Mouse (Mus musculus) c-Kit-positive CD71-positive TER-119-negative erythroid progenitor cells, embryonic 14.5 days (primary cell): Measurements from ENCODE around the gene Slirp.
A peak's percentile ranks its signal among the peaks of the same experiment; 100 is the strongest.
"Not testable (repeated sequence)": the region's sequence is repeated elsewhere in the genome, so short reads cannot be mapped to it uniquely, and the experiment has no call there.

Experiments
- DNase-seq: peaks from one replicate; pipeline ENCODE4 v3.0.0-alpha.2; 2013; ENCODE audit warnings: low read depth

Slirp gene

GRCm38 (mm10) chr12:87428885-87429284 is 14.8 kb upstream of the Slirp start:
- no peak for DNase-seq

DNA sequence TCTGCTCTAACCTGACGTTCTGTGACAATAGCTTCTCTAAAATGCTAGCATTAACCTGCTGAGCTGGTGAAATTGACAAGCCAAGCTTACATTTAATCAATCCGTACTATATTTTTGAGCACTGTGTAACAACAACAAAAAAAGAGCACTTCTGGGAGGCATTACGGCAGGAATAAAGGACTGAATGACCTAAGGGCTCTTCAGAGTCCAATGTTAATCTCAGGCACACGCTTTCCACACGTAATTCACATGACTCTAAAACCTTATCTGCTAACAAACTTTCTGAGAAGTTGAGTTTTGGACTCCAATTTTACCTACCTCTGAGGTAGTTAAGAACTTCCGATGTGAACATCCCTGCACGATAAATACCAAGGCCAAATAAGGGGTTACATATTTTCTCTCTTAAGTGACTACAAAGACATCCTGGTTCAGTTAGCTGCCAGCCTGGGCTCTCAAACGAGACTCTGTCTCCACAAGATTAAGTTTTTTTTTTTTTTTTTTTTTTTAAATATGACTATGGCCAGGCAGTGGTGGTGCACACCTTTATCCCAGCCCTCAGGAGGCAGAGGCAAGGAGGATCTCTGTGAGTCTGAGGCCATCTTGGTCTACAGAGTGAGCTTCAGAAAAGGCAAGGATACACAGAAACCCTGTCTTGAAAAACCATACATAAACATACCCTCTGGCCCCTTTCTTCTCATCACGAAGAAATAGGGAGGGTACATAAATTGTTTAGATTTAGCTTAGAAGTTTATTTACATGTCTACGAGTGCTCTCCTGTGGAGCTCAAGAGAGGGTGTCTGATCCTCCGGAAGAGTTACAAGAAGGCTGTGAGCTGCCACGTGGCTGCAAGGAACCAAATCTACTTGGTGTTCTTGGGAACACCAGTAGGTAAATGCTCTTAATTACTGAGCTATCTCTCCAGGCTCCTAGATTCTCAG is 1.2 kb upstream of the Slirp start:
- DNase-seq = peak; percentile 38

- peak; percentile 17 for DNase-seq
These were observed 489 bp upstream of the Slirp start for GRCm38 (mm10) chr12:87443115-87443699.

- peak; percentile 16 for DNase-seq
These were observed 515 bp downstream of the Slirp start for GRCm38 (mm10) chr12:87444211-87444610.

DNA sequence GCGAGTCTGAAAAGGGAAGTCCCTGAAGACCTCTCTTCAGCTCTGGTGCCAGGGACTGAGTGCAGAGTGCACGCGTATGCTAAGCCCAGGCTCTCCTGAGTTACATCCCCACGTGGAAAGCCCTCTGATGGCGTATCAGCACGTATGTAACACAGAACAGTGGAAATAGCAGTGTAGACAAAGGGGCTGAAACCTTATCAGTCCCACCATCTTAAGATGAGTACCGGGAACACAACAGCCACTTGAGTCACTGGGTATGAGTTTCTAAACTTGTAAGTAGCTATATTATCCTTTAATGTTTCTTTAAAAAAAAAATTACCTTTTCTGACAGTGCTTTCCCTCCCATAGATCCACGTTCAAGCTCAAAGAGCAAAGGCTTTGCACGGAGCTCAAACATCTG is 5.8 kb downstream of the Slirp start:
- DNase-seq = no peak

- DNase-seq = peak; percentile 62
These were observed 21.1 kb downstream of the Slirp start for GRCm38 (mm10) chr12:87464678-87465297.

DNA sequence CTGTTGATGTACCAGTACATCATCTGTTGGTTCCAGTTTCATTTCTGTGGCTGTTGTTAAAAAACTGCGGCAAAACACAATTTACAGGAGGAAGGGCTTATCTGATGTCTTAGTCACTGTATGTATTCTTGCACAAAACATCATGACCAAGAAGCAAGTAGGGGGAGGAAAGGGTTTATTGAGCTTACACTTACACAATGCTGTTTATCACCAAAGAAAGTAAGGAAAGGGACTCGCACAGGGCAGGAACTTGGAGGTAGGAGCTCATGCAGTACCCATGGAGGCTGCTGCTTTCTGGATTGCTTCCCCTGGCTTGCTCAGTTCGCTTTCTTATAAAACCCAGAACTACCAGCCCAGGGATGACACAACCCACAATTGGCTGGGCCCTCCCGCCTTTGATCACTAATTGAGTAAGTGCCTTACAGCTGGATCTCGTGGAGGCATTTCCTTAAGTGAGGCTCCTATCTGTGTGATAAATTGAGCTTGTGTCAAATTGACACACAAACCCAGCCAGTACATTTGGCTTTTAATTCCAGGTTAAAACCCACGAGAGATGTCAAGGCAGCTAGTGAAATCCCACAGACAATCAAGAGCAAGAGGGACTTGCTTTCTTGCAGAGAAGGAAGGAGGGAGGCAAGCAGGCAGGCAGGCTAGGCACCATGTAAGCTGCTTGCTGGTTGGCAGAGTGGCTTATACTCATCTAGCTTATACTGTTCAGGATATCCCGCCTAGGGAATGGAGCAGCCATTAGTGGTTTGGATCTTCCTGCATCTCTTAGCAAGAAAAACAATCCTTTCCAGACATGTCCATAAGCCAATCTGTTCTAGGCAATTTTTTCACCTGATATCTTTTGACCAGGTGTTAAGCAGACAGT is 26.8 kb downstream of the Slirp start:
- no peak for DNase-seq

GRCm38 (mm10) chr12:87471421-87471963 is 27.8 kb downstream of the Slirp start:
- peak; percentile 16 for DNase-seq

DNA sequence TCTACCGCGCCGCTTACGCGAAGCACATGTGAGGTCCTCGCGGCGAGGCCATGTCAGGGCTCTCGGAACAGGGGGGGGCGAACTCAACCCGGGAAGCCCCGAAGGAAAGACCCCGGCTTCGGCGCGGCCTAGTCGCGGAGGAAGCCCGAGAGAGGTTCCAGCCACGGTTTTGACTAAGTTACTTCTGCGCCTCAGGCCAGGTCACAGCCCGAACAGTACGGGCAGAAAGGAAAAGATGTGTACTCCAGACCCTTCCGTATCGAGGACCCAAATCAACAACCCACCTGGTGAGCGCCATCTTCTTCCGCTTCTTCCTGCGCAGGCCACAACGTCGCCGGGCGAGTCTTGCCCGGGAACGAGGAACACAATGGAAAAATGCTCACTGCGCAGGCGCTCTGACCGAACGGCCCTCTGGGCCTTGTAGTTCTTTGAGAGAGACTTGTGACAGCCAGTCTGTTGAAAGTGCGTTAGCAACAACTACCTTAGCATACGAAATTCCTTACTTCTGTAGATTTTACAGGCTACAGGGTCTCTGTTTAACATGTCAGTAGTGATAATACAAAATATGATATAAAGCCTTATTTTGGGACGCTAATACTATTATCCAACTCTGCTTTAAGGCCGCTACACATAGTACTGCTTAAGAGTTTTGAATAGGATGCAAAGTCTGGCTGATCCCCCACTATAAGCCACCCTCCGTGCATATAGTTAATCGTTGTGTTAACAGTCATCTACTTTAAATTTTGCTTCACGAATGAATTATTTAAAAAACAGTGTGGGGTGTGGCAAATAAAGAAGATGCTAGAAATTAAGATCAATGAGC is 28.5 kb downstream of the Slirp start, which contains the start of gene Snw1:
TSS of gene Snw1 (minus strand) at position 311 of the 823 bp plus-strand sequence.
- DNase-seq = peak; percentile 95

DNA sequence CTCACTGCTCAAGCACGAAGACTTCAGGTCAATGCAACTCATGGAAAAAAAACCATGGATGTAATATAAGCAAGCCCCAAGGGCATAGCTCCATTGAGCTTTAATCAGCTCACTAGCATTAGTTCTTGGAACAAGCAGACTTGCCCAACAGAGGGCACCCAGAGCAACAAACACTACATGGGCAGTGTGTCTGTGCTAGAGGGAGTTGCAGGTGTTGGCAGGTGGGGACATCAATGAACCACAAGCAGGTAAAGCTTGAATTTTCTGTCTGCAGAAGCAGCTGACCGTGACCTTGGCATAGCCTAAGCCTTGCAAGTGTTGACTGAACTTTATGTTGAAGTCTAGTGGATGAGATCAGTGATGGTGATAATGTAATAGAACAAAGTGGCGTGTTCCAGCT is 31.1 kb downstream of the Slirp start:
- no peak for DNase-seq

GRCm38 (mm10) chr12:87482482-87482881 is 38.8 kb downstream of the Slirp start:
- not testable (repeated sequence) for DNase-seq

DNA sequence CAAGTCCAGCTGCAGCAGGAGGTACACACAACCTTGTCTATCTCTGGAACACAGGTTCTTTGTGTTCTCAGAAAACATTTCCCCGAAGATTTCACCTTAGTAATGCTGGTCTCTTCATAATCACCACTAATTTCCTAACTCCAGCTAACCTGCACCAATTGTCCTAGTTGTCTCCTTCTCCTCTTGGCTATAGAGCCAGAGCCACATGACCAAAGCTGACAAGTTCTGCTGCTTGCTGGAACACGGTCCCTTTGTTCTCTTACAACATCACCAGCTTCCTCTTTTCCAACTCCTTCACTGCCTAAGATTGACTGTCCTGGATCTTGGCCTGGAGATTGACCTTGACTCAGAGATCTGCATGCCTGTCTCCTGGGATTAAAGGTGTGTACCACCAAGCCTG is 45.0 kb downstream of the Slirp start:
- DNase-seq = not testable (repeated sequence)

- DNase-seq = not testable (repeated sequence)
These were observed 50.7 kb downstream of the Slirp start, which contains the start of gene Gm5788 for GRCm38 (mm10) chr12:87494421-87494820. TSS of gene Gm5788 (plus strand) at chr12:87494721.
